Mouse (Mus musculus) cortical plate, adult 2 months (tissue): ENCODE data around the gene Gata5.

Source experiments
- CTCF ChIP-seq: fragments of 200-500 bp; IDR thresholded peaks from 2 replicates; pipeline ENCODE4 v1.5.1; 2011; ENCODE audit warnings: mild to moderate bottlenecking, control low read depth, low read length; ENCODE audit not compliant: insufficient read depth; ENCODE audit errors: extremely low read depth
- POLR2A ChIP-seq: fragments of 200-500 bp; IDR thresholded peaks from 2 replicates; pipeline ENCODE4 v1.6.1; 2011; ENCODE audit warnings: mild to moderate bottlenecking, low read length, control low read depth; ENCODE audit not compliant: insufficient read depth; ENCODE audit errors: extremely low read depth

DNA sequence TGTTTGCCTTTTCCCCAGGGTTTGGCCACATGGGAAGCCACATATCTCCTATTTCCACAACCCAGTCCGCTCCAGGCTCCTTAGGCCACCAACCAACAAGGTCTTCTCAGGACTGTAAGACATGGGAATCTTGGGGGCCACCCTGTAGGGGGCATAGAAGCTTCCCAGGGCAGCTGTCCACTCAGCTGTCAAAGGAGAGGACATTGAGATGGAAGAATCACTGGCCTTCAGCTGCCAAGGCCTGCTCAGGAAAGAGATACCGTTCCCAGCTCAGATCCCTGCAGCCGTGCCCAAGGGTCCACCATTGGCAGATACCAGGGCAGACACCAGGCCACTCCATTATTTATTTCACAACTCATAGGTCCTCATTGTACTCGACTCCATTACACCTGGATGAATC is 32.9 kb upstream of the Gata5 start:
- TF ChIP-seq POLR2A (no peak), CTCF (no peak)
